Mouse (Mus musculus) liver, embryonic 12.5 days (tissue): ENCODE data around the gene Ghrh. TPM values are rescaled to one million over a fixed set of nuclear protein-coding genes. Genes with fewer than 3 reads are reported as not detected.
"Not testable (repeated sequence)": the region's sequence is repeated elsewhere in the genome, so short reads cannot be mapped to it uniquely, and the experiment has no call there.

Experiments
- ATAC-seq: fragments of 200-750 bp; cut with Nextera tagmentation; 2 replicates; pipeline ENCODE4 v1.8.0; 2017; ENCODE audit warnings: moderate number of reproducible peaks, mild to moderate bottlenecking, moderate library complexity
- H3K27ac ChIP-seq: fragments of 300-500 bp; sonication (generic); 2 replicates; pipeline ENCODE4 v1.5.1; 2016; ENCODE audit warnings: mild to moderate bottlenecking
- H3K27me3 ChIP-seq: fragments of 300-500 bp; sonication (generic); replicated peaks from 2 replicates; pipeline ENCODE4 v1.6.1; 2016; ENCODE audit warnings: mild to moderate bottlenecking, moderate library complexity
- H3K36me3 ChIP-seq: fragments of 300-500 bp; sonication (generic); 2 replicates; pipeline ENCODE4 v1.6.1; 2016; ENCODE audit warnings: mild to moderate bottlenecking, moderate library complexity
- H3K4me1 ChIP-seq: fragments of 300-500 bp; sonication (generic); 2 replicates; pipeline ENCODE4 v1.6.1; 2016
- H3K4me2 ChIP-seq: fragments of 300-500 bp; sonication (generic); 2 replicates; pipeline ENCODE4 v1.6.1; 2016; ENCODE audit warnings: mild to moderate bottlenecking, moderate library complexity
- H3K4me3 ChIP-seq: fragments of 300-500 bp; sonication (generic); 2 replicates; pipeline ENCODE4 v1.5.1; 2016; ENCODE audit warnings: mild to moderate bottlenecking, moderate library complexity
- H3K9ac ChIP-seq: fragments of 300-500 bp; sonication (generic); 2 replicates; pipeline ENCODE4 v1.6.1; 2016; ENCODE audit warnings: mild to moderate bottlenecking, moderate library complexity
- H3K9me3 ChIP-seq: fragments of 300-500 bp; sonication (generic); replicated peaks from 2 replicates; pipeline ENCODE4 v1.6.1; 2016; ENCODE audit warnings: mild to moderate bottlenecking, moderate library complexity
- WGBS: fragments of 180-500 bp; shearing (Covaris S2); methylation state at CpG from one replicate; pipeline ENCODE4 v1.1.7; 2016; ENCODE audit not compliant: insufficient replicate concordance; 5-methylcytosine and 5-hydroxymethylcytosine counted together
- polyA plus RNA-seq: library from polyadenylated mRNA; unstranded; fragments of >200 nt; fragmentation: Nextera tagmentation; extraction: Ambion mirVana; gene quantifications from 2 replicates; pipeline ENCODE4 v1.2.1, GENCODE M21; 2016

Ghrh gene
- polyA plus RNA-seq: not detected in 2 replicates

DNA sequence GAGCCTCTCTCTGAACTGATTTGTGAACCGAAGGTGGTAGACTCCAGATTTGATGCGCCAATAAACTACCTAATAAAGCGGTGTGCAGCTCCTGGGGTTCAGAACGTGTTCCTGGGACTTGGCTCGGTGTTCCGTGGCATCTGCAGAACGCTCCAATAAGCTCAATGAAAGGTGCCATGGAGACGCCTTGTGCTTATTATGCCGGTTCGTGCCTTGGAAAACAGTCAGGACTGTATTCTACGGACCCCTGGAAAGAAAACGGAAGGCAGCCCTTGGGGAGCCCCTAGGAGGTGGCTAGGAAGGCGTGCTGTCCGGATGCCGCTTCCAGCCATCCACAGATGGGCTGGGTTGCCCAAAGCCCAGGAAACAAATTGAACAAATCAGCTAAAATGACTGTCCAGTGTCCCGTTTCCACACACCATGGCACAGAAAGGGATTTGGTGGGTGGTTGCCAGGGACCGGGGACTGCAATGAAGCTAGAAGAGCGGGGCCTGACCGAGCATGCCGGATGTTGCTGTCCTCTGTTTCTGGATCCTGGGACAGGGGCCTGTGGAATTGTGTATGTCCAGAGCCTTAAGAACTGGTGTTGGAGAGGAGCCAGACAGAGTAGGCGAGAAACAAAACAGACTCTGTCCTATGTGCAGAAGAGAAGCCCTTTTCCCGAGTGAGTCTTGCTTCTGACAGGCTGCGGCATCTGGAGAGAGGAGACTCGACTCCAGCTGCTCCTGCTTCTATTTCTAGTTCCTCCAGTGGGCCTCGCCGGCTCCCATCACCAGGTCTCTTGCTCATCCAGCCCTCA is at the start of gene Ghrh:
TSS of gene Ghrh (minus strand) at position 146 of the 799 bp plus-strand sequence.
- Histone ChIP-seq H3K4me2 (no peak within 1 kb of the TSS), H3K4me1 (no peaks in the 10 kb centered on the region), H3K27ac (no peak within 1 kb of the TSS), H3K4me3 (no peak within 1 kb of the TSS), H3K27me3 (peaks cover 16% of the 10 kb centered on the region), H3K9me3 (no peaks in the 10 kb centered on the region), H3K36me3 (no peaks in the 10 kb centered on the region), H3K9ac (no peak within 1 kb of the TSS)
- ATAC-seq: no peak
- WGBS: 70% methylated on average over 26 of the region's 26 CpGs

DNA sequence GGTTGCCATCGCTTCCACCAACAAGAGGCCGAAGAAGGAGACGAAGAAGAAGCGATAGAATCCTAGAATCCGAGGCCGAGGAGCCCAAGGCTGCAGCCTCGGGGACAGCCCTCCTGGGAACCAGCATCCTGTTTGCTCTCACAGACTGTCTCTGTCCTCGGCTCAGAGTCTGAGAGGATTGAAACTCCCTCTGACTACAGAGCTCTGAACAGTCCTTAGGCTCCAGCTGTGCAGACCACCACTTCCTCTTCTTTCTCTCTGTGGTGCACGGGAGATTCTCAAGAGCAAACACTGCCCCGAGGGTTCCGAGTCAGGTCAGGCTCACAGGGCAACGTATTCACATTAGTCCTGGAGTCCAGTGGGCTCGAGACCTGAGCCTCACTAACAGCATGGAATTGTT is 48.7 kb upstream of the Ghrh start:
- no peak overlapping the region for H3K4me2 ChIP-seq
- H3K4me1 ChIP-seq: peaks cover 17% of the 10 kb centered on the region
- ATAC-seq: no peak
- WGBS: 46% methylated on average over 13 of the region's 13 CpGs
- no peak overlapping the region for H3K9ac ChIP-seq
- H3K27me3 ChIP-seq: no peaks in the 10 kb centered on the region
- no peak overlapping the region for H3K27ac ChIP-seq
- H3K9me3 ChIP-seq: peaks cover 4% of the 10 kb centered on the region; the same call in 1 of the 2 replicates
- H3K4me3 ChIP-seq: no peak overlapping the region
- H3K36me3 ChIP-seq: peaks cover 43% of the 10 kb centered on the region

DNA sequence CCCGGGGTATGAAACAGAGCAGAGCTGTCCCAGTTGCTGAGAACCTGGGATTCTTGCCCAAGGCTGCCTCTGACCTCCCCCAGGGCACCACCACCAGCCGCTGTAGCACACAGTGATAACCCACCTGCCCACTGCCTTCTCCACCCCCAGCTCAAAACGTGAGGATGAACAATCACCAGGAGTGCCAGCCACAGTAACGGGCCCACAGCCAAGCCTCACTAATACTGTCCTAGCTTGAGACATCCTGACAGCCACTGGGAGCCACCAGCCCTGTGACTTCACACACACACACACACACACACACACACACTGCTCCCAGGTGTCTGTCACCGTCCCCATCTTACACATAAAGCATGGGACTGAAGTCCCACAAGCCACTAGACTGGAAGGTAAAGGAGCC is 48.1 kb upstream of the Ghrh start:
- Histone ChIP-seq H3K27ac (no peak overlapping the region), H3K27me3 (no peaks in the 10 kb centered on the region), H3K4me2 (no peak overlapping the region), H3K36me3 (peaks cover 49% of the 10 kb centered on the region), H3K9me3 (peaks cover 4% of the 10 kb centered on the region; the same call in 1 of the 2 replicates), H3K4me3 (no peak overlapping the region), H3K4me1 (peaks cover 17% of the 10 kb centered on the region), H3K9ac (no peak overlapping the region)
- ATAC-seq: no peak
- WGBS: 65% methylated on average over 5 of the region's 5 CpGs

DNA sequence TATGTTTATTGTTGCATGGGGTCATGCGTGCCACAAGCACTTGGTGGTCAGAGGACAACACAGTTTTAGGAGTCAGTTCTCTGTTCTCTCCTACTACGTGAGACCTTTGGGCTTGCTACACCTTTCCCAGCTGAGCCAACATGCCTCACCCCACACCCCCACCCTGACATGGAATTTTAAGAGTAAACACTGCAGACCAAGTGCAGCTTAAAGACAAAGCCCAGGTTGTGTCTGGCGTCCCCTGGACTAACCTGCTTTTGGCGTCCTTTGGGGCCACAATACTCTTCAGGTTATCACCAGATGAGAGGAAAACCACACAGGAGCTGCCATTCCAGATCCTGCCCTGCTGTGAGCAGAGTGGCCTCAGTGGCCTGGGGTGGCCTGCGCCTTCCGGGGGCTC is 47.6 kb upstream of the Ghrh start:
- no peak overlapping the region for H3K9ac ChIP-seq
- WGBS: 66% methylated on average over 6 of the region's 6 CpGs
- peaks cover 4% of the 10 kb centered on the region; the same call in 1 of the 2 replicates for H3K9me3 ChIP-seq
- no peaks in the 10 kb centered on the region for H3K27me3 ChIP-seq
- H3K4me2 ChIP-seq: no peak overlapping the region
- no peak overlapping the region for H3K4me3 ChIP-seq
- H3K4me1 ChIP-seq: peaks cover 17% of the 10 kb centered on the region
- H3K27ac ChIP-seq: no peak overlapping the region
- peaks cover 52% of the 10 kb centered on the region for H3K36me3 ChIP-seq
- no peak for ATAC-seq

DNA sequence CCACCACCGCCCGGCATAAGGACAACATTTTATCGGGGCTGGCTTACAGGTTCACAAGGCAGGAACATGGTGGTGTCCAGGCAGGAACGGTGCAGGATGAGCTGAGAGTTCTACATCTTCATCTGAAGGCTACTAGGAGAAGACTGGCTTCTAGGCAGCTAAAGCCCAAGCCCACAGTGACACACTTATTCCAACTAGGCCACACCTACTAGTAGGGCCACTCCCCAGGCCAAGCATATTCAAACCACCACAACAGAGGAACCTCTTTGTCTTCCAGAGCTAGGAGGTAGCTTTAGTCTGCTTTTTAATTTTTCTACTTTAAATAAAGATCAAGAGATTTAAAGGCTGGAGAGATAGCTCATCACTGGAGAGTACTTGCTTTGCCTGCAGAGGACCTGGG is 46.2 kb upstream of the Ghrh start:
- Histone ChIP-seq H3K9me3 (peaks cover 3% of the 10 kb centered on the region; the same call in 1 of the 2 replicates), H3K4me2 (no peak overlapping the region), H3K9ac (no peak overlapping the region), H3K36me3 (peaks cover 61% of the 10 kb centered on the region), H3K27ac (no peak overlapping the region), H3K4me1 (peaks cover 17% of the 10 kb centered on the region), H3K27me3 (no peaks in the 10 kb centered on the region), H3K4me3 (no peak overlapping the region)
- 88% methylated on average over 4 of the region's 4 CpGs for WGBS
- no peak for ATAC-seq

DNA sequence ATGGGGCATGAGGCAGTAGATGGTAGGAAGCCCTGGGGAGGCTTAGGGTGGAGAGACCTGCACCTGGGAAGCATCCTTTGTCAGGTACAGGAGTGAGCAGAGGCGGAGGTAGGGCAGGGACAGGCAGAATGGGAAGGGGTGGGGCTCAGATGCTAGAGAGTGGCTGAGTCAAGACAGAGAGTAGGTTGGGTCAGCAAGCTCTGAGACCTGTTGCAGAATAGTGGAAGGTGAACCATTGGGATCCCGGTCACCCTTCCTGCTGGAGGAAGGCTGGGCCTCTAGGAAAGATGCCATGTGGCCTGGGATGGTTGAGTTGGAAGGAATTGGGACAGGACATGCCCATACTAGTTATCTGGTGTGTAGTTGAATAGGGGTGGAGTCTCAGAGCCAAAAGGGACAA is 45.0 kb upstream of the Ghrh start:
- no peak overlapping the region for H3K4me2 ChIP-seq
- no peaks in the 10 kb centered on the region for H3K9me3 ChIP-seq
- H3K27ac ChIP-seq: no peak overlapping the region
- H3K4me1 ChIP-seq: peaks cover 22% of the 10 kb centered on the region
- H3K9ac ChIP-seq: no peak overlapping the region
- H3K4me3 ChIP-seq: no peak overlapping the region
- ATAC-seq: no peak
- 84% methylated on average over 2 of the region's 2 CpGs for WGBS
- peaks cover 55% of the 10 kb centered on the region for H3K36me3 ChIP-seq
- H3K27me3 ChIP-seq: no peaks in the 10 kb centered on the region

GRCm38 (mm10) chr2:157389591-157389921 is 42.2 kb upstream of the Ghrh start:
- Histone ChIP-seq H3K4me3 (no peak overlapping the region), H3K36me3 (peaks cover 37% of the 10 kb centered on the region), H3K9ac (no peak overlapping the region), H3K4me2 (no peak overlapping the region), H3K27ac (no peak overlapping the region; the same call in 1 of the 2 replicates), H3K27me3 (no peaks in the 10 kb centered on the region), H3K9me3 (no peaks in the 10 kb centered on the region), H3K4me1 (peaks cover 10% of the 10 kb centered on the region)
- 84% methylated on average over 7 of the region's 7 CpGs for WGBS
- no peak for ATAC-seq

- not testable (repeated sequence) for H3K27ac ChIP-seq, H3K9me3 ChIP-seq, ATAC-seq, H3K4me1 ChIP-seq, H3K27me3 ChIP-seq, H3K4me2 ChIP-seq, H3K9ac ChIP-seq, H3K4me3 ChIP-seq
- peaks cover 41% of the 10 kb centered on the region for H3K36me3 ChIP-seq
- 86% methylated on average over 14 of the region's 14 CpGs for WGBS
Measured at GRCm38 (mm10) chr2:157388901-157389590, 41.7 kb upstream of the Ghrh start.

DNA sequence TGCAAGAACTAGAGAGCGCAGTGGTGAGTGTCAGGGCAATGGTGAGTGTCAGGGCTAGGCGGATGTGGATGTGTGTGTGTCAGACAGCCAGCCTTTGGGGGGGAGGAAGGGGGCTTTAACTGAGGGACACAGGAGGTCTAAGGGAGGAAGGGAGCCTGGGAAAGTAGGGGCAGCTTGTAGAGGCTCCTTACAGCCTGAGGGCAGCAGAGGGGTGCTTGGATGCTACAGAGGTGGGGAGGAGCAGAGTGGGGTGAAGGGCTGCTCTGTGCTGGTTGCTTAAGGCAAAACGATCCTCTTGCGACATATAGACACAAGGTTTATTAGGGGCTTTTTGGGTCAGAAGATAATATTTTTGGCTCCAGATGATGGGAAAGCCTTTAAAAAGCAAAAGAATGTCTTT is 37.5 kb upstream of the Ghrh start:
- no peak overlapping the region for H3K27ac ChIP-seq
- H3K4me1 ChIP-seq: peaks cover 5% of the 10 kb centered on the region
- H3K9me3 ChIP-seq: no peaks in the 10 kb centered on the region
- ATAC-seq: no peak
- H3K36me3 ChIP-seq: peaks cover 56% of the 10 kb centered on the region
- 82% methylated on average over 4 of the region's 4 CpGs for WGBS
- H3K9ac ChIP-seq: no peak overlapping the region
- H3K4me3 ChIP-seq: no peak overlapping the region
- no peaks in the 10 kb centered on the region for H3K27me3 ChIP-seq
- H3K4me2 ChIP-seq: no peak overlapping the region

- no peak overlapping the region for H3K4me2 ChIP-seq
- peaks cover 42% of the 10 kb centered on the region for H3K36me3 ChIP-seq
- H3K4me3 ChIP-seq: no peak overlapping the region
- no peak overlapping the region for H3K9ac ChIP-seq
- H3K27me3 ChIP-seq: no peaks in the 10 kb centered on the region
- WGBS: 58% methylated on average over 3 of the region's 3 CpGs
- peaks cover 28% of the 10 kb centered on the region; the same call in 1 of the 2 replicates for H3K4me1 ChIP-seq
- no peak overlapping the region for H3K27ac ChIP-seq
- H3K9me3 ChIP-seq: no peaks in the 10 kb centered on the region
- ATAC-seq: no peak
Measured at GRCm38 (mm10) chr2:157376995-157377394, 29.7 kb upstream of the Ghrh start.

GRCm38 (mm10) chr2:157375794-157376757 is 28.8 kb upstream of the Ghrh start:
- WGBS: 71% methylated on average over 14 of the region's 14 CpGs
- Histone ChIP-seq H3K9me3 (no peaks in the 10 kb centered on the region), H3K4me1 (peaks cover 28% of the 10 kb centered on the region; the same call in 1 of the 2 replicates), H3K27ac (no peak overlapping the region), H3K4me3 (no peak overlapping the region), H3K27me3 (no peaks in the 10 kb centered on the region), H3K4me2 (no peak overlapping the region), H3K36me3 (peaks cover 36% of the 10 kb centered on the region), H3K9ac (no peak overlapping the region)
- no peak for ATAC-seq
